Mouse (Mus musculus) kidney, adult 2 months (tissue): ENCODE measurements around the gene Ttll3.

Experiments used
- CTCF ChIP-seq: fragments of 200-500 bp; conservative IDR thresholded peaks from 2 replicates; pipeline ENCODE4 v1.5.1; 2011; ENCODE audit warnings: low read depth, mild to moderate bottlenecking, control low read depth, low read length, moderate library complexity, mixed read lengths; ENCODE audit not compliant: insufficient read depth, insufficient read length
- POLR2A ChIP-seq: fragments of 200-500 bp; IDR thresholded peaks from one replicate; pipeline ENCODE4 v1.6.1; 2011; ENCODE audit warnings: low read depth, low read length, control low read depth

DNA sequence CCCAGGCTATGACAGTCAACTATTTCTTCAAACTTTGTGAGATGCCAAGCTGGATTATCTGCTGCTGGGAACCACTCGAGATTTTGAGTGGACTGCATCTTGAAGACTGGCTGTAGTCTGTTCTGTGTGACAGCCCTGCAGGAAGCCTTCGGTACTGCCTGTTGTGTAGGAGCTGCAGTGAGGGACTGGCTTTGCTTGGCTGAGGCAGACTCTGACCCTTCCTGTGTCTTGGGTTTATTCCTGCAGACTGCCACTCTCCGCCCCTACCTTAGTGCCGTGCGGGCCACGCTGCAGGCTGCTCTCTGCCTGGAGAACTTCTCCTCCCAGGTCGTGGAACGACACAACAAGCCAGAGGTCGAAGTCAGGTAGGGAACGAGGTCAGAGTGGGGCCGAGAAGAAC lies 8.6 kb upstream of the Ttll3 start:
- no peak; the same call in 1 of the 2 replicates for TF ChIP-seq CTCF
- no peak for TF ChIP-seq POLR2A
